Mouse (Mus musculus) thymus, adult 2 months (tissue): ENCODE data around the gene Htt.

ENCODE experiments used
- CTCF ChIP-seq: fragments of 200-500 bp; IDR thresholded peaks from 2 replicates; pipeline ENCODE4 v1.5.1; 2012; ENCODE audit warnings: mild to moderate bottlenecking, control low read depth, low read length, moderate library complexity, borderline replicate concordance; ENCODE audit not compliant: control insufficient read depth, poor library complexity, insufficient read depth; ENCODE audit errors: extremely low read depth
- POLR2A ChIP-seq: fragments of 200-500 bp; IDR thresholded peaks from 2 replicates; pipeline ENCODE4 v1.6.1; 2012; ENCODE audit warnings: mild to moderate bottlenecking, low read length, control low read depth, moderate library complexity; ENCODE audit not compliant: control insufficient read depth, poor library complexity, insufficient read depth; ENCODE audit errors: extremely low read depth

GRCm38 (mm10) chr5:34761934-34762611, 533 bp downstream of the Htt start:
- TF ChIP-seq CTCF (no peak), POLR2A (no peak)
